Mouse (Mus musculus): ENCODE measurements around the gene Yy1.

GRCm38 (mm10) chr12:108745990-108746389, 46.8 kb upstream of the Yy1 start:
- TF ChIP-seq POLR2A (IDR thresholded peaks at IDR 0.05; ENCODE audit: borderline replicate concordance, insufficient read depth, low read length), result no peak
- no peak for TF ChIP-seq CTCF (IDR thresholded peaks at IDR 0.05; ENCODE audit: borderline replicate concordance, insufficient read depth, low read depth, low read length)

Measured in cerebellum, adult 2 months (tissue).